Mouse (Mus musculus): ENCODE results near the gene Lats2.

DNA sequence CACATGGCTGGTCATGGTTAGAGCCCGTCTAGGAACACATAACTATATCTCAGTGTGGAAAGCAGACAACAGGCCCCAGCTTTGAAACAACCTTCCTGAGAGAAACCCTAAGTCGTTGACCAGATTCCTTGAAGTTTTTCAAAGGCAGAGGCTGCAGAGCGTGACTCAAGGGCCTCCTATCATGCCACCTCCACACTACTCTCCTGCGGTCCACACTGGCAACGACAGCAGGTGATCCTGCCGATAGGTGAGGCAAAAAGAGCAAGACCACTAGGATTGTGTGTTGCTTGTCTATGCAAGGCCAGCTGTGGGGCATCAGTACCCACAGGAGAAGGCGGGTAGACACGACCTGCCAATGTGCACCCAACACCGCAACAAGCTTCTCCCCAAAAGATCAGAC is 31.6 kb upstream of the Lats2 start:
- TF ChIP-seq CTCF (IDR thresholded peaks at IDR 0.05; ENCODE audit: low read depth) = no peak
- no peak for TF ChIP-seq EP300 (IDR thresholded peaks at IDR 0.05; ENCODE audit: low read depth)

All from liver, embryonic 14.5 days (tissue).